Mouse (Mus musculus) hindlimb bud, embryonic 11.5 days (tissue): Measurements from ENCODE around the gene Ovca2.

Experiments used
- DNase-seq: peaks from one replicate; pipeline ENCODE4 v3.0.0-alpha.2; 2012; ENCODE audit warnings: low read depth, low spot score; ENCODE audit errors: extremely low spot score

The Ovca2 gene

GRCm38 (mm10) chr11:75132278-75132677 is 46.4 kb downstream of the Ovca2 start:
- DNase-seq = no peak

- DNase-seq = no peak
These were observed 47.3 kb downstream of the Ovca2 start for GRCm38 (mm10) chr11:75131300-75131699.

- DNase-seq = no peak
These were observed 49.2 kb downstream of the Ovca2 start for GRCm38 (mm10) chr11:75129481-75129880.

DNA sequence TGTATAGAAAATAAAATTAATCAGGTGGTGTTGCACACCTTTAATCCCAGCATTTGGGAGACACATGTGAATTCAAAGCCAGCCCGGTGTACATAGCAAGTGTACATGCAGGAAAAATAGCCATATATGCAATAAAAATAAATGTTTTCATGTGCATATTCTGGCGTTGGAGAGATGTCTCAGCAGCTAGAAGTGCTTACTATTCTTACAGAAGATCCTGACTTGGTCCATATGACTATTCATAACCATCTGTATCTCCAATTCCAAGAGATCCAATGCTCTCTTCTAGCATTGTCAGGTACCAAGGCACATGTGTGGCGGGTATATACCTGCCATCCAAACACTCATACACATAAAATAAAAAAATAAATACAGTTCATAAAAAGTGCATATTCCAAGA is 52.3 kb downstream of the Ovca2 start:
- DNase-seq = no peak
